Mouse (Mus musculus): ENCODE data around the gene Acaca.

Gene Acaca

DNA sequence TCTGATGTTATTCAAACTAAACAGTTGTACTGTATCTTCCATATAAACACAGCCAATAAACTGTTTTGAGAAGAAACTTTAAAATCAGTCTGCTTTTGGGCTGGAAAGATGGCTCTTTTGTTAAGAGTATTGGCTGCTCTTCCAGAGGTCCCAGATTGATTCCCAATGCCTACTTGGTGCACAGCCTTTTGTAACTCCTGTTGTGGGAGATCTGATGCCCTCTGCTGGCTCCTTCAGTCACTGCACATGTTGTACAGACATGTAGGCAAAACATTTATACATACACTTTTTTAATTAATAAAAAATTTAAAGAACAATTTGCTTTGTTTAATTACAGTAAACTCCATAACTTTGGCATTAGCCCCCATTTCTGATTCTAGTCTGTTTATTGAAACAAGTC, 114.1 kb downstream of the Acaca start:
- peak; percentile 9 to 44 for DNase-seq (ENCODE audit: low spot score in 2 of 2)

DNA sequence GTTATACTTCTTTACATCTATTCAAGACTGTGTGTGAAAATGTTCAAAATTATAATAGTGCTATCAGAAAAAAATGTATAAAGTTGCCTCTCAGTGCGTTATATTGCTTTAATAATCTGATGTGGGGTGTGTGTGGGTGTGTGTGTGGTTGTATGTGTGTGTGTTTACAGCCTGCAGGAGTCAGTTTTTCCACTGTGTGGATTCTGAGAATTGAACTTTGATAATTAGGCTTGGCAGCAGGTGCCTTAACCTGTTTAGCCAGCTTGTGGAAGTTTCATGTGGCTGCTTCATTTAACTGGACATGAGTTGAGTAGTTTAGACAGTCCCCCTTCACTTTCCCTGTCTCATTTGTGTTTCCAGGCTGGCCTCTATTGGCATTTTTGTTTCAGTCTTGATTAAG, 117.9 kb downstream of the Acaca start:
- no peak for DNase-seq (ENCODE audit: low spot score in 2 of 2)

DNA sequence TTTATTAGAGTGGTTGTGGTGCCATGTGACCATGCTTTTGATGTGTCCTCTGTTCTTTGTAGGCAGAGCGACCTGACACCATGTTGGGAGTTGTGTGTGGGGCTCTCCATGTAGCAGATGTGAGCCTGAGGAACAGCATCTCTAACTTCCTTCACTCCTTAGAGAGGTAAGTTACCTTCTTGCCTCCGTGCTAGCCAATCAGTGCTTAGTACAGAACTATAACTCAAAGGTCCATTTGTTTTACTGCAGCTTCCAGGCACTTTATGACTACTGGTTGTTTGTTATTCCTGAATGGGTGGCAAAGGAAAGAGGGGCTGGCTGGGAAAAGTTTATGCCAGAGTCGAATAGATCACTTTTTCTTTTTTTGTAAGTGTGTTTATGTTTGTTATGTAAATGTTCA, 121.7 kb downstream of the Acaca start:
- no peak for DNase-seq (ENCODE audit: low spot score in 2 of 2)

DNA sequence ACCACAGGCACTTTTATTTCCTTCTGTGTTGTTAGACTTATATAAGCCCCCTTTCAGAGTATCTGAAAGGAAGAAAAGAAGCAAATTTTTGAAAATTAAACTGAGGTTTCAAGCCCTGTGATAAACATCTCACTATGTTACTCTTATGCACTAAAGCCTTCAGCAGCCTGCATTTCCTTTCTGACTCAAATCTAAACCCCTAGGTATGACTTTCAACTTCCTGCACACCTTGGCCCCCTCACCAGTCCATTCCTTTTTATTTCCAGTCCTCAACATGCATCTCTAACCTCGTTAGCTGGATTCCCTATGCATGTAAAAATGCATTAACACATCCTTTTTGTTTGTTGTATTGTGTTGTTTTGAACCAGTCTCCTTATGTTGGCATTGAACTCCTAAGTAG, 123.0 kb downstream of the Acaca start:
- DNase-seq (ENCODE audit: low spot score in 2 of 2), result no peak

DNA sequence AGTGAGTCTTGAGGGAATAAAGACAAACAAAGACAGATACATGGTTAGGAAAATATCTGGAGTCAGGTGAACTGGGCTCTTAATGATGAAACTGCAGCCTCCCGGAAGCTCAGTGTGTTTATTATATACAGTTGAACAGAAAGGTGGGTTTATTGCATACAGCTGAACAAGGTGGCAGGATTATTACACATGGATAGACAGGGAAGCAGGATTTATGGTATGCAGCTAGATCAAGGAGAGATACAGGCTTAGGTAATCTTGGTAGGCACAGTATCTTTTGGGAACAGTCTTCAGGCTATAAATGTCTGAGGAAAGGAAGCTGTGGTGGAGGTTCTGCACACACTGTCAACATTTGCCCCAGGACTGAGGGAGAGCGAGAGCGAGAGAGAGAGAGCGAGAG, 126.4 kb downstream of the Acaca start:
- DNase-seq (ENCODE audit: low spot score in 2 of 2), result no peak

DNA sequence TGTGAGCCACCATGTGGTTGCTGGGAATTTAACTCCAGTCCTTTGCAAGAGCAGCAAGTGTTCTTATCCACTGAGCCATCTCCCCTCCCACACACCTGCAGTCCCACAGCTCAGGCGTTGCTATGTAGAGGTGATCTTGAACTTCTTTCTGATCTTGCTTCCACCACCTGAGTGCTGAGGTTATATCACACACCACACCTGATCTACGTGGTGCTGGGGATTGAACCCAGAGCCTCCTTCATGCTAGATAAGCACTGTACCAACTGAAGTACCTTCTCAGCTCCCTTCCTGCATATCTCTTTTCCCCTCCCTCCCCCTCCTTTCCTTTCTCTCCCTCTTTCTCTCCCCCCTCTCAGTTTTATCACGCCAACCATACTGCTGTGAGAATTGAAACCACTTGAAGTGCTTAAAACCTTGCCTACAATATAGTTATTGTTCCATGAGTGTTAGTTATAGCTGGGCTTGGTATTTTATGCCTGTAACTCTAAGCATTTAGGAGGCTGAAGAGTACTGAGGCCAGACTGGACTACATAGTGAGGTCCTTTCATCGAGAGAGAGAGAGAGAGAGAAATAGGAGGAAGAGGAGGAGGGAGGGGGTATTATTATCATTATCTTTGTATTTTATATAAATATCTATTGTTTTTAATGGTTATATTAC, 128.7 kb downstream of the Acaca start:
- DNase-seq (ENCODE audit: low spot score in 2 of 2), result no peak

DNA sequence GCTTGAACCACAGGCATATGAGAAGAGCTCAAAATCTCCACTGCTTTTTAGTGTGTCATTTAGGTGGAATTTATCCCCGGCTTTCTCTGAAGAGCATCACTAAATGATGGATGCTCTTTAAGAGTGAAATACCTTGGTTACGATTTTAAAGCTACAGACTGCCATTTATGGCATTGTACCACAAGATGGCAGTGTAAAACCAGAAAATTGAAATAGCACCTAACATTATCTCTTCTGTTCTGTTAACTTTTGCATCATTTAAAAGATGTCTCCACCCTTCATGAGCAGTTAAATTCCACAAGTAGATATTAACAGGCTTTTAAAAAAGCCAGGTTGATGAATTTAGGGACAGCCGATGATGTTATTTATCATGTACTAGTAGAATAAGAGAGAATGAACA, 135.0 kb downstream of the Acaca start:
- peak in 1 of 2 experiments; percentile 9 for DNase-seq (ENCODE audit: low spot score in 2 of 2)

DNA sequence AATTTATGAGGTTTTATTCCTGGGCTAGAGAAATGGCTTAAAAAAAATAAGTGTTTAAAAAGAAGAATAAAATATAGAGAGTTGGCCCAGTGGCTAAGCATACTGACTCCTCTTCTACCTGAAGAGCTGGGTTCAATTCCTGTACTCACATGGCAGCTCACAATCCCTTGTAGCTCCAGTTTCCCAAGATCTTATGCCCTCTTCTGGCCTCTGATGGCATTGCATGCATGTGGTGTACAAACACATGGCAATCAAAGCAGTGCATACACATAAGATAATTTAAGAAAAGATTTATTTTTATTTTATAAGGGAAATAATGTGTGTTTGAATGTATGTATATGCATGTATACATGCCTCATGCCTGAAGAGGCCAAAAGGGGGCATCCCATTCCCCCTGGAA, 138.6 kb downstream of the Acaca start:
- peak in 1 of 2 experiments; percentile 38 for DNase-seq (ENCODE audit: low spot score in 2 of 2)

DNA sequence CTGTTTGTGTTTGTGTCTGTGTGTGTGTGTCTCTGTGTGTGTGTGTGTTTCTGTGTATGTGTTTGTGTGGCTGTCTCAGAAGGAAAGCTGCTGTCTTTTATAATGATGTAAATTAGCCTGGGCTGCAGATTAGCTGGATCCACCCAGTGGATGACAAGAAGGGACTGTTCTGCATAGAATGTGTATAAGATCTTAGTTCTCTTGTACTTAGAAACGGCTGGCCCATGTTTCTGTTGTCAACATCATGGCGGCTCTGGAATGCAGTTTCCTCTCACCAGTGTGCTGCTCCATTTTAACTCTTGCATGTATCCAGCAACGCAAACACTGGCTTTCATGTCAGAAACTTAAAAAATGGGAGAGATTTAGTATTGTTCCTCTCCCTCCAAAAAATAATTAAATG, 141.0 kb downstream of the Acaca start:
- DNase-seq (ENCODE audit: low spot score in 2 of 2), result no peak

DNA sequence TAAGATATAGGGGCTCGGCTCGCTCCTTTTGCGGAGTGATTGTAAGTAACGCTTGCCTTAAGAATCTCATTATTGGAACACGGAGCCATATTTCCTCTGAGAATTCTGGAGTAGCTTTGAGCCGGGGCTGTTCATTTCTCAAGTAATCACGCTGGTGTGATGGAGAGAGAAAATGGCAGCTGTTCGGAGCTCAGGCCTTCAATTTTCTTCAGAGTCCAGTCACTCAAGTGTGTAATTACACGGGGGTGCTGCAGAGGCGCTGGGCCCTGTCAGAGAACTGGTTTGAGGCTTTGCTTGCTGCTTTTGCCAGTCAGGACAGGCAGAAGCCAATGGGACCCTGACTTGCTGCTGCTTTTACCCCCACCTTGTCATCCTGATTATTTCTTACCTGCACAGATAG, 142.5 kb downstream of the Acaca start:
- DNase-seq (ENCODE audit: low spot score in 2 of 2), result no peak

DNA sequence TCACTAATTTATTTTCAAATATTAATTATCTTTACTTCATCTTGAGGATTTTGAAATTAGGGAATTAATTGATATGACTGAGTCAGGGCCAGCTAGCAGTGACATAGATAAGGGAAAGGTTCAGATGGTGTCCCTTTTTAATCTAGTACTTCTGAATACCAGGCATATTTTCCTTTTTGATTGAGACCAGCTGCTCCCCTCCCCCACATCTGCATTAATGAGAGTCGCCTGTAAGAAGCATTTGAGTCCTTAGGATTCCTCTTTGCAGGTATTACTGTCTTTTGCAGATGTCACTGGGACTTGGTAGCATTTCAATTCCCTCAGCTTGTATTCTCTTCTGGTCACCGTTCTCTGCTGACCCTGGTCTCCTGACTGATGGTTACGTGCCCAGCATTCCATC, 143.1 kb downstream of the Acaca start:
- no peak for DNase-seq (ENCODE audit: low spot score in 2 of 2)

DNA sequence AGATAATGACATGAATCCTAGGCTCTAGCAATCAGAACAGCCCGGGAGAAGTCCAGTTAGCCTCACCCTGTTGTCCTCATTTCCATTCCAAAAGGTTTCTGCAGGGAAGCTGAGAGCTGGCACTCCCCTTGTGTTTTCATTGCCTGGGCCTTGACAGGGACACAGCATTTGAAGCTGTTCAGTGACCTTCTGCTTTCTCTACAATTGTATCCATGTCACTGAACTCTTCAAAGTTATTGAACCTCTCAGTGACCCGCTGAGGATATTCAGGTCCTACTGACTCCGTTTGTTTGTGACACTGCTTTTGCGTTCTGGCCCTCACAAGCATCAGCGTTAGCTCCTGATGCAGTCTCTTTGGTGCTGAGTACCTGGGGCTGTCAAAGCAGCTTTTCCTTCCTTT, 147.5 kb downstream of the Acaca start:
- no peak for DNase-seq (ENCODE audit: low spot score in 2 of 2)

DNA sequence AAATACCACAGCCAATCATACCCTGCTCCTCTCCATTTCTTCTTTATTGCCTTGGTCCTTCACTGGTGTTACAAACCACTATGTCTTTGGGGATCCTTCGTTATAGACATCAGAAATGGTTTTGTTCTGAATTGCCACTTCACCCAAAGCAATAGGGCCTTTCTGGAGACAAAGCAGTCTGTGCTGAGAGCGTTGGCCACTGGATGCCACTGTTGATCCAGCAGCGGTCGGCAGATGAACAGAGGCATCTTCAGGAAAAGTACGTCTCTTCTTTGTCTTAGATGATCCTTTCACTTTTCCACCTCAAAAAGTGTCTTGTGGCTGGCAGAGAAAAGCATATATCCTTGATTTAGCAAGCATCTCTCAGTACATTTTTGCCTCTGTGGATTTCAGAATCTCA, 151.8 kb downstream of the Acaca start:
- no peak for DNase-seq (ENCODE audit: low spot score in 2 of 2)

DNA sequence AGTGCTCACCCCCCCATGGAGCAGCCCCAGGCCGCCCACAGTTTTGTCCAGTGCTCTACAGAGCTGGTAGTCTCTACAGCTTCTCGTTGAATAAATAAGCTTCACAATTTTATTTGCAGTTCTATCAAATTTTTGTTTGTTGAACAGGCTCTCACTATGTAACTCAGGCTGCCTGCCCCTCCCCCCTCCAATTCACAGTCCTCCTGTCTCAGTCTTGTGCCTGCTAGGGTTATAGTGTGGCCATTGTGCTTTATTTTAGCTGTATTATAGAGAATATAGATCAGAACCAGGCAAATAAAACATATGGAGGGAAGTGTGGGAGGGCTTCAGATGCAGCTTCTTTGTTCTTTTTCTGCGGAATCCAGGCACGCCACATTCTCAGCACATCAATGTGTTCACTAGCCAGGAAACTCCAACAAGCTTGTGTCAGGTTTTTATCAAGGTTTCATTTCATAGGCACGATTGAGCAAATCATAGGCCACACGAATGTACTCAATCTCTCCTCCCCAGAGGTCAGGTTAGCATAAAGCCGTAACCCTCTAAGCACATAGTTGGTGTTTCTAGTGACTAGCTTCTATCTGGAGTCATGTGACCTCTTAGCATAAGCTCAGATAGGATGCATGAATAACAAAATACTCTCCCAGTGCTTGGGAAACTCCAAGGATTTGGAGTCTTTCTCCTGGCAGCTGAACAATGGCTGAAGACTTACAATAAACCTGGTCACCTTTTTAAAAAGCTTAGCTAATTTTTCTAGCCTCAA, 153.7 kb downstream of the Acaca start:
- DNase-seq (ENCODE audit: low spot score in 2 of 2), result no peak

DNA sequence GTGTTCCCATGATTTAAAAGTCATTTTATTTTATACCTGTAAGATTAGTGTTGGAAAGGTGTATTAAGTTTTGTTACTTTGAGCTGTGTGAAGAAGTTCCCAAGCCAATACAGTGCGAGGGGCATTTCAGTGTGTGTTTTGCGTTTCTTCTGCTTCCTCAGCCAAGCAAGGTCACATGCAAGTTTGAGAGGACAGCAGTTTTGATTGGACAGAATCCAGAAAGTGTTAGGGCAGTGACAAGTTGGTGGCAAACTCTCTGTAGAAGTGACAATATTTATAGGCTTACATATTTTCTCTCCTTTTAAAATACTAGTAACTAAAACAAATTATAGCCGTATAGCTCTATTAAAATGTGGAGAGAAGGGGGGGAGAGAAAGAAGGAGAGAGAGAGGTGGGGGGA, 161.3 kb downstream of the Acaca start:
- no peak for DNase-seq (ENCODE audit: low spot score in 2 of 2)

DNA sequence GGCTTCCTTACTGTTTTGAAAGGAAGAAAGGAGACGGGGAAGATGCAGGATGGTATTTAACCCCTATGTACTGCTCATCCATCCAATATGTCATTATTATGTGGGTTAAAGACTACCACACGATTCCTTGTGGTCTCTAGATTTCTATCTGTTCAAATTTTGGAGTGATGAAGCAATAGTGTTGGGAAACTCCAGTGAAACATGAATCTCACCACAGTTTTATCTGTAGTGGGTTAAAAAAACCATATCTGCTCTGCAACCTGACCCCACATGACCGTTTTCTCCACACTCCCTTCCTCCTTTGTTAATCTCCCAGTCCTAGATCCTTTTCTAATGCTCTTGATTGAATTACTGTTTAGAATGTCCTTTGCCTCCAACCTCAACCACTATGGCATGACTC, 163.1 kb downstream of the Acaca start:
- DNase-seq (ENCODE audit: low spot score in 2 of 2), result no peak

DNA sequence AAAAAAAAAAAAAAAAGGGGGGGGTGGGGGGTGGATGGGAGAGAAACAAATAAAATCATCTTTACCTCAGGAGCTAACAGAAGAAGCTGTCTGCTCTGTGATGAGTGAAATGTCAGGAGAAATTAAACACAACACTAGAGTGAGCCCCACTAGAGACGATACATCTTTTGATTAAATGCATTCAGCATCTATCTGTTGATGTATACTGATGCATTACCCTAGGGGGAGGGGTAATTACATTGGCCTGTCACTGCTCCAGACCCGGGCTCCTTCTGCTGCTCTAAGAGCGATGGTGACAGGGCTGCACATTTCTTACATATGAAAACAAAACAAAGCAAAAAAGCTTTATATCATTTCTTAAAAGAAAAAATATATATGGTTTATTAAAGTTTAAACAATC, 163.8 kb downstream of the Acaca start:
- no peak for DNase-seq (ENCODE audit: low spot score in 2 of 2)

DNA sequence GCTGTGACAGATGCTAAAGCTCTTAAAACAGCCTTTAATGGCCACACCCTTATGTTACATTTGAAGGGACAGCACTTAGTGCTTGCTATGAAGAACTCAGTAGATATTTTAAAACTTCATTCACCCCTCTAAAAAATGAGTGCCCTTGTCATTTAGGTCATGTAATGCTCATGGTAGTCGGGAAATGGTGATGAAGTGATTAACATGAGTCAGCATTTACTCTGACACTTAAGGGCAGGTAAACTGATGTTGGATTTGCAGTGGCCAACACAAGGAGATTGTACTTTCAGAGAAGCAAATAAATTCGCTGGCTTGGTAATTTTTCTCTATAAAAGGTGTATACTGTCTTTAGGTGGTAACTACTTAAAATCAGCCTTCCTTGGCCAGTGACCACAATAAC, 166.9 kb downstream of the Acaca start:
- no peak for DNase-seq (ENCODE audit: low spot score in 2 of 2)

DNA sequence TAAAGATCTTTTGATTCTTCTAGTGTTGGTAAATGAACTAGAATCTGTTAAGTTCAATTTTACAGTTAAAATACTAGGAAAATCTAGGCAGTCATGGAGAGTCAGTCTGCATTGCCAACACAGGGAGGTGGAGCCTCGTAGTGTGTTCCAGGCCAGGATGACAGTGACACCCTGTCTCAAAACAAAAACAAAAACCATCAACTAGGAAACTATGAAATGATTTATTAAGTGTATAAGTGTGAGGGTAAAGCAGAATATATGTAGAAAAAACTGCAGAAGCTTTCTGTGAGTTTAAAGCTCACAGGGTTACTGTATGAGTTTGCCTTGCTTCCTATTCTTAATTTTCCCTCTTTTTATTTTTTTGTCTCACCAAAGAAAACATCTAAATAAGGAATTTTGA, 176.0 kb downstream of the Acaca start:
- DNase-seq (ENCODE audit: low spot score in 2 of 2), result no peak

DNA sequence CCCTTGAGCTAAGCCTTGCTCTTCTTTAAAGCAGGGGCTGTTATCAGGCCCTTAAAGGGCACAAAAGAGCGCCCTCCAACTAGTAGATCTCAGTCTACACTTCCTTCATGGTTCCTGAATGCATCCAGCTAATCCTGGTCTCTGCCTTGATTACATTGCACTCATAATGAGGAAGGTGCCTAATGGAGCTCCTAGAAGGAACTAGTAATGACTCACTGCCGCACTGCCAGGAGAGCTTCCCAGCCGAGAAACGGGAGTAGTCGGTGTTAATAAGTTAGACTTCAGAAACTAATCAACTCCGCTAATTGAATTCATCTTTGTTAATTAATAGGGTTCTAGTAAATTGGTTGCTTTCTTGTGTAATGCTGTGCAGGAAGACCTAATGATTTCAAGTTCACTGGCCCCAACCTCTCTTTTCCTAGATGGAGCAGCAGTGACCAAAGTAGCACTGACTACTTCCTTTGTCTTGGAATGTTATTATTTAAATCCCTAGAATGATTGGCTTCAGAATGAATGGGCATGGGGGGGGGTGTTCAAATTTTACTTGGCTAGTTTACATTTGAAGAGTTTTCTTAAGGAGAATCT, 176.8 kb downstream of the Acaca start:
- no peak for DNase-seq (ENCODE audit: low spot score in 2 of 2)

DNA sequence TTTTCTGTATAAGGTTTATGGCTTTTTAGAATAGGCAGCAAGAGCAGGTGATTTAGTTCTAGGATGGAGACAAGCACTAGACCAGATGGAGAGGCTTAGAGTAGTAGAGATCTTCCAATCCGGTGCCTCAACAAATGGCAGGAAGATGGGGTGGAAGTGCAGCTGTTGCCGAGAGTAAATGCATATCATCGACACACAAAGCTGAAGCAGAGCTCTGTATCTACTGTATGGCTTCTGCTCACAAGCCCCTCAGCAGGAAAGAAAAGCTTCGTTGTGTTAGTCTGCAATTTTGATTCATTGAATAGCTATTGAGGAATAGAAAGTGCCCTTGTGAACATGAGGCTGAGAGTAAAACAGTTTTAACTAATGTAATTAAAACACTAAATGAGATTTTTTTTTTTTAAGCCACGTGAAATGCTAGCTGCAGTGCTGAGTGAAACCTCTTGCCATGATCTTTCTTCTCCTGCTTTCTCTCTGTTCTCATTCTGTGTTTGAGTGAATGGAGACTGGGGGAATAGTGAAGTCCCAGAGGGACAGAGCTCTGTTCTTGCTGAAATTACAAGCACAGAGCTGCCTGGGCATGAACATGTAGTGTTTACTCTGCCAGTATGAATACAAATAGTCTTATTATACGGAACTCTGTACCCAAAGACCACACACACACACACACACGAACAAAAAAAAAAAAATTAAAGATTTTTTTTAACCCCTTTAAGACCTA, 194.7 kb downstream of the Acaca start:
- no peak for DNase-seq (ENCODE audit: low spot score in 2 of 2)

DNA sequence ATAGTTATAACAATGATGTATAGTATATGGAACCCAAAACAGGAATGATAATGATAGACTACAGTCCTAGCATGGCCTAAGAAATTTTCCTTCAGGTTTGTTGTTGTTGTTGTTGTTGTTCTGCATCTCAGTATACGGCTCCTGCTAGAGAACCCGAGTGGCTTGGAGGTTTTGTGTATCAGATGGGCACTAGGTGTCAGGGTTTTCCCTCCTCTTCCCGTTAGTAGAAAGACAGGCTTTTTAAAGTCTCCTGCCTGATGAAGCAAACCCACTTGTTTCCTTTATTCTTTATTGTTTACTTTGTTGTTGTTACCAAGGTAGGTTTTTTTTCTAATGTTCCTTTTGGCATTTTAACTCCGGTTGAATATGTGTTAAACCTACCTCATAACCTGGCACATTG, 197.6 kb downstream of the Acaca start:
- no peak for DNase-seq (ENCODE audit: low spot score in 2 of 2)

DNA sequence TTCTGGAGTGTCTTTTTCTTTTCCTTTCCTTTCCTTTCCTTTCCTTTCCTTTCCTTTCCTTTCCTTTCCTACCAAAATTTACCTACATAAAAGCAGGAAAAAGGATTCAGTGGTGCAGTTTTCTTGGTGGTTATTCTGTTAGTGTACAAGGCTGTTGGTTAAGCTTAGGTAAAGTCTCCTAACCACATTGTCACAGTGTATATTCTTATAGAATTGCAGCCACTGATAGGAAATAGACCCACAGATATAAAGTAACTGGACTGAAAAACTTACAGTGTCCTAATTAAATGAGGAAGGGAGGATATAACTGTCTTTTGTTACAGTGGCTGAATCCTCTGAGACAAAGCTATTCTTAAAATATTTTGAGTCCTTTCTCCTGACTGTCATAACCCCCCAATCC, 202.9 kb downstream of the Acaca start:
- DNase-seq (ENCODE audit: low spot score in 2 of 2), result no peak
